Mouse (Mus musculus) lung, postnatal 0 days (tissue): ENCODE measurements at regions not wholly inside any gene's neighbourhood (a gene's known extent, or its start where the extent isn't known, plus 50 kb on each side); places are given as distances from the start of the nearest gene placed in this dataset.

ENCODE experiments used
- CTCF ChIP-seq: IDR thresholded peaks from 2 replicates; pipeline ENCODE4 v1.5.1; 2016; ENCODE audit warnings: antibody characterized with exemption, mild to moderate bottlenecking
- EP300 ChIP-seq: IDR thresholded peaks from 2 replicates; pipeline ENCODE4 v1.6.1; 2016; ENCODE audit warnings: antibody characterized with exemption, mild to moderate bottlenecking, control low read depth

DNA sequence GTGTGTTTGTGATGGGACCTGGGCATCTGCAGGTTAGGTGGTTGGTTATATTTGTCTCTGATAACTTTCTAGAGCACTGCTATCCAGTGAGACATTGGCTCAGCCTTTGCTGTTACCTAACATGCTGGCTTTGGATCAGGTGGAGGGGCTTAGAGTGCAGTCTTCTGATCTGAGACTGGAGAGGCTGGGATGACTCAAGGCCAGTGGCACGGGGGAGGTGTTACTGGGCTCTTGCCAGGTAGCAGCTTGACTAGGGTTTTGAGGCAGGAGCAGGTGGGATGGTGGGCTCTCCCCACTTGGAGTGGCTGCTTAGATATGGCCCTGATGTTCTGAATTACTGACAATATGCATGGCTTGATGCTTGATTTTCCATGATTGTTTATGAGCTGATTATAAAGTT, 236.0 kb downstream of the Zfp704 start:
- TF ChIP-seq CTCF (no peak), EP300 (no peak)
